Mouse (Mus musculus) cerebellum, adult 2 months (tissue): ENCODE data around the gene Oxtr.

Experiments
- CTCF ChIP-seq: fragments of 200-500 bp; IDR thresholded peaks from 2 replicates; pipeline ENCODE4 v1.5.1; 2011; ENCODE audit warnings: low read depth, mild to moderate bottlenecking, control low read depth, low read length, moderate library complexity, borderline replicate concordance; ENCODE audit not compliant: insufficient read depth
- POLR2A ChIP-seq: fragments of 200-500 bp; IDR thresholded peaks from 2 replicates; pipeline ENCODE4 v1.6.1; 2011; ENCODE audit warnings: low read length, control low read depth, borderline replicate concordance; ENCODE audit not compliant: insufficient read depth

GRCm38 (mm10) chr6:112517572-112517971 is 27.8 kb upstream of the Oxtr start:
- no peak for TF ChIP-seq CTCF
- no peak for TF ChIP-seq POLR2A
